Mouse (Mus musculus): ENCODE measurements around the gene Kcnh6. TPM values are rescaled to one million over a fixed set of nuclear protein-coding genes. Genes with fewer than 3 reads are reported as not detected.
A peak's percentile ranks its signal among the peaks of the same experiment; 100 is the strongest.

Gene Kcnh6
- polyA plus RNA-seq, 1 experiment from 2014 or later: 16.7 TPM

DNA sequence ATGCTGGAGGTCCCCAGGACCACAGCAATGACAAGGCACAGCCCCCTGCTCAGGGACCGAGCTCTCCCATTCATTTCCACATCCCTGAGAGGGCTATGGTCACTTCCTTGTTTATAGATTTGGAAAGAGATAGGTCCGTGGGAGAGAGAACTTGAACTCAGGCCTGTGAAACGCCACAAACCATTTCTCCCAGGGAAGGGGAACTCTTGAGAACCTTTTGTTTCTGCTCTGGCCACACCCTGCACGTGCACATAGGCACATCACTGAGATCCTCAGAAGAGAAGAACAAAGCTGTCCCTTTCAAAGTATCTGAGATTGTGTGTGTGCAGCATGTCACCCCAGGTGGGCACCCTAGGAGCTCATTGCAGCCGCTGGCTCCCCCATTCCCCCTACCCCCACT is 29.3 kb upstream of the Kcnh6 start:
- 67% methylated on average over 5 of the region's 5 CpGs for WGBS
- H3K9me3 ChIP-seq: no peaks in the 10 kb centered on the region

GRCm38 (mm10) chr11:105984452-105984851 is 23.5 kb upstream of the Kcnh6 start:
- Histone ChIP-seq H3K4me3 (no peak overlapping the region), H3K4me1 (replicated peaks) (no peaks in the 10 kb centered on the region), H3K9me3 (no peaks in the 10 kb centered on the region), H3K36me3 (no peaks in the 10 kb centered on the region), H3K4me2 (no peak overlapping the region), H3K27ac (replicated peaks) (no peak overlapping the region), H3K9ac (no peak overlapping the region), H3K27me3 (0 out of 2 replicates have a peak, but pooled peaks cover 4% of the 10 kb centered on the region)
- 70% methylated on average over 4 of the region's 4 CpGs for WGBS
- no peak for ATAC-seq (ENCODE audit: low read depth)

More for the DNA sequence above, 29.3 kb upstream of the Kcnh6 start:
- Histone ChIP-seq H3K4me3 (no peak overlapping the region), H3K9ac (no peak overlapping the region), H3K4me2 (no peak overlapping the region), H3K4me1 (replicated peaks) (no peaks in the 10 kb centered on the region), H3K27ac (replicated peaks) (no peak overlapping the region), H3K27me3 (0 out of 2 replicates have a peak, but pooled peaks cover 4% of the 10 kb centered on the region), H3K36me3 (no peaks in the 10 kb centered on the region)
- no peak for ATAC-seq (ENCODE audit: low read depth)

DNA sequence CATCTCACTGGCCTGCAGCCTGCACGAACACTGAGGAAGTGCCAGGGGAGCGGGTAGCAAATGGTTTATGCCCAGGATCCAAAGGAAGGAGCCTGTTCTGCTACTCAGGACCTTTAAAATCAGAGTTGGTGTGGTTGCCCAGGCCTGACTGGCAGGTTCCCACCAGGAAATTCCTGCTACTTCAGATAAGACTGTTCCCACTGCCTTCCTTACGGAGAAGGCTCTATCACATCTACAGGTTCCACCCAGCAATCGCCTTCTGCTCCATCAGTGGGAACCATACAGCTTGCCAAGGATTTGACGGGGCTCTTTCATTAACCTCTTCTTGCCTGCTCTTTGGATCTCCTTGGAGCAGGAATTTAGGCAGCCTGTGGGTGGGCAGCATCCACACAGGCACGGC is 20.5 kb upstream of the Kcnh6 start:
- Histone ChIP-seq H3K9me3 (no peaks in the 10 kb centered on the region), H3K4me2 (no peak overlapping the region), H3K4me3 (no peak overlapping the region), H3K36me3 (no peaks in the 10 kb centered on the region), H3K27me3 (no peaks in the 10 kb centered on the region), H3K4me1 (replicated peaks) (no peaks in the 10 kb centered on the region), H3K27ac (replicated peaks) (no peak overlapping the region), H3K9ac (no peak overlapping the region)
- ATAC-seq (ENCODE audit: low read depth): no peak
- WGBS: 79% methylated on average over 6 of the region's 6 CpGs

DNA sequence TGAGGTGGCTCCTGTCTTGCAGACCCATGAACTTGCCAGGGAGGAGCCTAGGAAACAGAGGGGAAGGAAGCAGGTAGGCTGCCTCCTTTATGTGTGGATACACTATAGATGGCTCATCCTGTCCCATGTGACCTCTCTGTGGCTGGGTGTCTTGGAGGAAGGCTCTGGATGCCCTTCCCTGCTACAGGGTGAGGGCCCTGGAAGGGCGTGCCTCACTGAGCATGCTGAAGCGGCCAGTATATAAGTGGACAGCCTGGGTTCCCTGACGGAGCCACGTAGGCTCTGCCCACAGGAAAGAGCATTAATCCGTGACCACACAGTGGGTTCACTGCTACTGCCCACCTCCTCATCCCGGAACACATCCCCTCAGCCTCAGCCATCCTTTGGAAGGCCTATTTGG is 18.5 kb upstream of the Kcnh6 start:
- H3K27me3 ChIP-seq: no peaks in the 10 kb centered on the region
- no peaks in the 10 kb centered on the region for H3K4me1 ChIP-seq (replicated peaks)
- no peak overlapping the region for H3K4me3 ChIP-seq
- H3K36me3 ChIP-seq: no peaks in the 10 kb centered on the region
- ATAC-seq (ENCODE audit: low read depth): no peak
- H3K9me3 ChIP-seq: no peaks in the 10 kb centered on the region
- 83% methylated on average over 6 of the region's 6 CpGs for WGBS
- no peak overlapping the region for H3K27ac ChIP-seq (replicated peaks)
- no peak overlapping the region for H3K4me2 ChIP-seq
- no peak overlapping the region for H3K9ac ChIP-seq

DNA sequence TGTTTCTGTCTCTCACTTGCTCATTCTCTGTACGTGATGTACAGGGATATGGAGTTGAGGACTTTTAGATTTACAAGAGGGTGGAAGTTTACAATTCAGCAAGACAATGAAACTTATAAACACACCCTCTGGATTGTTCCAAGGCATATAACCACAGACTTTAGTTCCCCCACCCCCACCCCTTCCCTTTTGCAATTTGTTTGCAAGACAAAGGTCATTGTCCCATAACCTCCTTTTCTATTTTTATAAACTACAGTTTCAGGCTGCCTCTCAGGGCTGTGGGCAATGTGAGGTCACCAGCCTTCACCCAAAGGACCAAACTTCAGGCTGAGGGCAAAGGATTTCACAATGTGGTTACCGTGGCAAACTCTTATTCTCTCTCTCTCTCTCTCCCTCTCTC is 17.7 kb upstream of the Kcnh6 start:
- no peak overlapping the region for H3K9ac ChIP-seq
- no peak for ATAC-seq (ENCODE audit: low read depth)
- no peak overlapping the region for H3K4me2 ChIP-seq
- WGBS: 61% methylated on average over 2 of the region's 2 CpGs
- H3K4me1 ChIP-seq (replicated peaks): no peaks in the 10 kb centered on the region
- H3K27ac ChIP-seq (replicated peaks): no peak overlapping the region
- no peaks in the 10 kb centered on the region for H3K27me3 ChIP-seq
- no peaks in the 10 kb centered on the region for H3K36me3 ChIP-seq
- H3K4me3 ChIP-seq: no peak overlapping the region
- no peaks in the 10 kb centered on the region for H3K9me3 ChIP-seq

DNA sequence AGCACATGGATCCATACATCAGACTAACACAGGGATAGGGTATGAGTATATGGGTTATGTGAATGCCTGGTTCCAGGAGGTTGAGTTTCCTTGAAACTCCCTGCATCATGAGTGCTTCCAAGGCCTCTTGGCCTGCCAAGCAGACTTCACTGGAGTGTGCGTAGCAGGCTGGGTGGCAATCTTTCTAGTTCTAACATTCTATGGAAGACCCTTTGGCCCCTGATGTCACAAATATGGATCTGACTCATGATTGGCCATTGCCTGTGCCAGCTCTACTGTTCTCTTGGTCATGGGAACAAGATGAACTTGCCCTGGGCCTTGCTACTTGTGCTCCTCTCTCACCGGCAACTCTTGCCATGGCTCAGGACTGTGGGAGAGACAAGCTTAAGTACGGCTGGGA is 13.5 kb upstream of the Kcnh6 start, which contains the start of gene Ace3:
Ace3 (plus strand) TSS at position 301 of the 400 bp plus-strand sequence.
- ATAC-seq (ENCODE audit: low read depth): no peak
- Histone ChIP-seq H3K9me3 (no peaks in the 10 kb centered on the region), H3K27me3 (no peaks in the 10 kb centered on the region), H3K36me3 (no peaks in the 10 kb centered on the region), H3K4me2 (no peak within 1 kb of the TSS), H3K4me3 (no peak within 1 kb of the TSS), H3K27ac (replicated peaks) (no peak within 1 kb of the TSS), H3K9ac (no peak within 1 kb of the TSS), H3K4me1 (replicated peaks) (no peaks in the 10 kb centered on the region)
- WGBS: 93% methylated on average over 3 of the region's 3 CpGs

DNA sequence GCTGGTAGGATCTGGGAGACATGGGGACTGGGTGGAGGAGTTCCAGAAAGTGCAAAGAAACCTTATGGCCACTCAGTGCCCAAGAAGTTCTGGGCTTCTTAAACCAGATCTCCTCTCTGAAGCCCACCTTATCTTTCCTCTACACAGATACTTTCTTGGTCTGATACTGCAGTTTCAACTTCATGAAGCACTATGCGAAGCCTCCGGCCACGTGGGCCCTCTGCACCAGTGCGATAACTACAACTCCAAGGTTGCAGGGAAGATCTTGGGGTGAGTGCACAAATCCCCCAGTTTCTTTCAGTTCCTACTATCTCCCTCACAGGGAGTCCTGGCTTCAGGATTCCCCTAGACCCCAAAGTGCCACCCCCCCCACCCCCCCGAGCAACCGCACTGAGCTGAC is 7.9 kb upstream of the Kcnh6 start:
- Histone ChIP-seq H3K27ac (replicated peaks) (no peak overlapping the region), H3K36me3 (no peaks in the 10 kb centered on the region), H3K9ac (no peak overlapping the region), H3K9me3 (no peaks in the 10 kb centered on the region), H3K27me3 (no peaks in the 10 kb centered on the region), H3K4me3 (no peak overlapping the region), H3K4me1 (replicated peaks) (no peaks in the 10 kb centered on the region; the same call in 1 of the 2 replicates), H3K4me2 (no peak overlapping the region)
- WGBS: 93% methylated on average over 6 of the region's 6 CpGs
- ATAC-seq (ENCODE audit: low read depth): no peak

- Histone ChIP-seq H3K27me3 (no peaks in the 10 kb centered on the region), H3K4me3 (no peak overlapping the region), H3K4me1 (replicated peaks) (peaks cover 15% of the 10 kb centered on the region), H3K9ac (no peak overlapping the region), H3K9me3 (no peaks in the 10 kb centered on the region), H3K27ac (replicated peaks) (no peak overlapping the region), H3K4me2 (no peak overlapping the region), H3K36me3 (no peaks in the 10 kb centered on the region)
- ATAC-seq (ENCODE audit: low read depth): no peak
- 53% methylated on average over 4 of the region's 4 CpGs for WGBS
Observed at GRCm38 (mm10) chr11:106001718-106002117, 6.2 kb upstream of the Kcnh6 start.

- 0 out of 2 replicates have a peak overlapping the region, but pooled peaks have one; percentile 3 for H3K27ac ChIP-seq (replicated peaks)
- no peak overlapping the region for H3K4me3 ChIP-seq
- 89% methylated on average over 1 of the region's 1 CpGs for WGBS
- no peaks in the 10 kb centered on the region for H3K36me3 ChIP-seq
- no peak overlapping the region for H3K9ac ChIP-seq
- peaks cover 16% of the 10 kb centered on the region for H3K27me3 ChIP-seq
- peaks cover 21% of the 10 kb centered on the region for H3K4me1 ChIP-seq (replicated peaks)
- no peak for ATAC-seq (ENCODE audit: low read depth)
- no peak overlapping the region for H3K4me2 ChIP-seq
- H3K9me3 ChIP-seq: no peaks in the 10 kb centered on the region
Observed at GRCm38 (mm10) chr11:106004576-106004975, 3.3 kb upstream of the Kcnh6 start.

DNA sequence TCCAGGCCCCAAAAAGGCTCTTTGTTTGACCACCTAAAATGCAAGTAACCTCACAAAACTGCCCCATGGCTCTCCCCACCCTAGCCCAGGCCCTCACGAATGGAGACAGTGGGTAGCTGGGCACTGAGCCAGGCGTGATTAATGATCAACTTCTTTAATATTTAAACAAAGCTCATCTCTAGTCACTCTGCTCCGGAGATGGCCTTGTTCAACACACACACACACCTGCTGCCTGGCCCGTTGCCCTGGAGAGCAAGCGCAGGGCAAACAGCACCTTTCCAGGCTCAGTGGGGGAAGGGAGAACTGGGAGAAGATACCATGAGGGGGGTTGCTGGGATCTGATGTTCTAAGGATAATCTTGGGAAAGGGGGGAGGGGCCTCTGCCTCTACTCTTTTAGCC is 2.0 kb upstream of the Kcnh6 start:
- no peak overlapping the region for H3K9ac ChIP-seq
- peak; percentile 41; the same call in 1 of the 2 replicates for ATAC-seq (ENCODE audit: low read depth)
- 28% methylated on average over 5 of the region's 5 CpGs for WGBS

DNA sequence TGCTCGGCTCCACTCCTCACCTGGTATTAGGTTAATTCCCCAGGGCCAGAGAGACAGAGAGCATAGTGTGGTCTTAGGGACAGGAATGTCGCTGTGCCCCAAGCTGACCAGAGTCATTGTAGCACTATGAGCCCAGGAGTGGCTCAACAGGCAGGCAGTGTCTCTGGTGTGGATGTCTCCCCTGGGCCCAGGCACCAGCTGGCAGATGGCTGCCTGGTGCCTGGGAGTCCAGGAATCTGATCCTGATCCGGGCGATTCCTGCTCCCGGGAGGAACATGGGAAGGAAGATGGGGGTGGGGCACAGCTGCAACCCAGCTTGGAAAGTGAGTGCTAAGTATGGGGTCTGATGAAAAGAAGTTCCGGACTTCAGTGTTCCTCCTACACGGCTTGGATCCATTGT is 4.8 kb downstream of the Kcnh6 start:
- H3K27ac ChIP-seq (replicated peaks): peak overlapping the region; percentile 30; the same call in 1 of the 2 replicates
- no peak overlapping the region for H3K9ac ChIP-seq
- H3K36me3 ChIP-seq: no peaks in the 10 kb centered on the region
- H3K4me3 ChIP-seq: no peak overlapping the region
- peaks cover 22% of the 10 kb centered on the region for H3K27me3 ChIP-seq
- 44% methylated on average over 7 of the region's 7 CpGs for WGBS
- H3K9me3 ChIP-seq: no peaks in the 10 kb centered on the region
- peaks cover 24% of the 10 kb centered on the region; the same call in 1 of the 2 replicates for H3K4me1 ChIP-seq (replicated peaks)
- no peak overlapping the region for H3K4me2 ChIP-seq
- ATAC-seq (ENCODE audit: low read depth): peak; percentile 9; the same call in 1 of the 2 replicates

More for the DNA sequence above, 2.0 kb upstream of the Kcnh6 start:
- peaks cover 23% of the 10 kb centered on the region for H3K27me3 ChIP-seq
- H3K9me3 ChIP-seq: no peaks in the 10 kb centered on the region
- H3K4me3 ChIP-seq: no peak overlapping the region
- H3K4me1 ChIP-seq (replicated peaks): peaks cover 21% of the 10 kb centered on the region
- no peaks in the 10 kb centered on the region for H3K36me3 ChIP-seq
- no peak overlapping the region for H3K4me2 ChIP-seq
- H3K27ac ChIP-seq (replicated peaks): peak overlapping the region; percentile 54; the same call in 1 of the 2 replicates

- 71% methylated on average over 11 of the region's 11 CpGs for WGBS
- H3K4me2 ChIP-seq: no peak overlapping the region
- H3K27me3 ChIP-seq: peaks cover 17% of the 10 kb centered on the region
- peaks cover 20% of the 10 kb centered on the region; the same call in 1 of the 2 replicates for H3K4me1 ChIP-seq (replicated peaks)
- no peaks in the 10 kb centered on the region for H3K36me3 ChIP-seq
- no peak overlapping the region for H3K4me3 ChIP-seq
- peak overlapping the region; percentile 65 for H3K27ac ChIP-seq (replicated peaks)
- H3K9me3 ChIP-seq: no peaks in the 10 kb centered on the region
- H3K9ac ChIP-seq: no peak overlapping the region; the same call in 1 of the 2 replicates
- ATAC-seq (ENCODE audit: low read depth): peak; percentile 30; the same call in 1 of the 2 replicates
Observed at GRCm38 (mm10) chr11:106013556-106014225, 5.8 kb downstream of the Kcnh6 start.

DNA sequence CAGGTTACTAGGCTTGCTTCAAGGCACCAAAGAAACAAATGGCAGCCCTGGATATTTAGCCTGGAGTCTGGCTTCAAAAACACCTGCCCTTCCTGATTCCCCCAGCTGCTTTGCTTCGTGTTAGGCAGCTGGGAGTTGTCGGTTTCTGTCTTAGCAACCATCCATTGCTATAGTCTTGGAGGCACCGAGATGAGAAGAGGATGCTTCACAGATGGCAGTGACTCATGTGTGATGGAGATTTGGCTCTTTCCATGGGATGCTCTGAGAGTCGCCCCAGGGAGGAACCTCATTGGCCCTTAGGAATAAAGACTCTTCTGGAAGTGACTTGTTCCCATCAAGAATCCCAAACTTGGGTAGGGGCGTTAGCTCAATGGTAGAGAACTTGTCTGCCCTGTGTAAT is 8.5 kb downstream of the Kcnh6 start:
- Histone ChIP-seq H3K27me3 (peaks cover 10% of the 10 kb centered on the region), H3K36me3 (no peaks in the 10 kb centered on the region), H3K9ac (no peak overlapping the region), H3K9me3 (no peaks in the 10 kb centered on the region), H3K27ac (replicated peaks) (no peak overlapping the region), H3K4me2 (no peak overlapping the region), H3K4me3 (no peak overlapping the region), H3K4me1 (replicated peaks) (peaks cover 37% of the 10 kb centered on the region)
- ATAC-seq (ENCODE audit: low read depth): no peak
- WGBS: 76% methylated on average over 5 of the region's 5 CpGs
